Mouse (Mus musculus) brain, embryonic 14.5 days (tissue): ENCODE results near the gene Pdk4. TPM values are rescaled to one million over a fixed set of nuclear protein-coding genes. Genes with fewer than 3 reads are reported as not detected.

Source experiments
- DNase-seq: peaks from one replicate; pipeline ENCODE4 v3.0.0-alpha.2; 2011; ENCODE audit warnings: low read depth
- CTCF ChIP-seq: fragments of 200-500 bp; IDR thresholded peaks from 2 replicates; pipeline ENCODE4 v1.5.1; 2012; ENCODE audit warnings: inconsistent platforms, mild to moderate bottlenecking, moderate library complexity, borderline replicate concordance; ENCODE audit not compliant: insufficient read depth, insufficient read length; ENCODE audit errors: extremely low read depth
- POLR2A ChIP-seq: fragments of 200-500 bp; IDR thresholded peaks from 2 replicates; pipeline ENCODE4 v1.6.1; 2012; ENCODE audit warnings: mild to moderate bottlenecking, inconsistent platforms, borderline replicate concordance; ENCODE audit not compliant: poor library complexity, insufficient read depth, insufficient read length, severe bottlenecking; ENCODE audit errors: extremely low read depth
- polyA plus RNA-seq: library from polyadenylated mRNA; depleted of rRNA; stranded (reverse); fragments of >200 nt; gene quantifications from 2 replicates; pipeline ENCODE4 v1.2.3, GENCODE M21; 2012; rRNA removed

The Pdk4 gene
- 1.1 and 1.3 TPM in 2 replicates for polyA plus RNA-seq

DNA sequence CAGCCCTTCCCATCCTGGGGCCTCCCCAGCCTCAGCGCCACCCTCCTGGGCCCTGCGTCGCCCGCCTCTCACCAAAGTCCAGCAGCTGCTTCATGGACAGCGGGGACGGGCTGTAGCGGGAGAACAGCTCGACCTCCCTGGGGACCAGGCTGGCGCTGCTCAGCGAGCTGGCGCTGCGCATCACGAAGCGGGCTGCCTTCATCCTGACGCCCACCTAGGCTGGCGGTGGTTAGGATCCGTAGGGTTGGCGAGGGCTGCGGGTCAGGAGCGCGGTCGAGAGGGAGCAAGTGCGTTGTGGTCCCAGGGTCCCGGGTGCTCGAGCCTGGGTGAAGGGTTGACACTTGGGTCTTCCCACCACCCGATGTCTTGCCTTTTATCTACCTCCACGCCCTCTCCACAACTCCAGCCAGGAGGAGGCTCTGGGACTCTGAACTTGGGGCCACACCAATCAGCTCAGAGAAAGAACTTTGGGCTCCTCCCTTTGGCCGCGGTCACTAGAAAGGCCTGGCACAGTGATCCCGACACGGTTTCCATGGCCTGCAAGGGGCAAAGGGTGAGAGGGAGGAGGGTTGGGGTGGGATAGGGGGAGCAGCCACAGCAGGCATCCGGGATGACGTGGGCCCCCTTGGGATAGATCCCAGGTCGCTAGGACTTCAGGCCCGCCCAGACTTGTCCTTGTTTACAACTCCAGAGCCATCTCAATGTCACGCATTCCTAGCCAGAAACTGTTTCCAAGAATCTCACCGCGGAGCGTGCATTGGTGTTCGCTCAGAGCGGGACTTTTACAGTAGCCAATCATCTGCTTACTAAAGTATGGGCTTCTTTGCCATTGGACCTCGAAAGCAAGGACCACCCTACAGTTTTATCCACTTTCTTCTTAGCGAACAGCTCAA, at the start of gene Pdk4:
Pdk4 (minus strand) TSS at position 349 of the 893 bp plus-strand sequence.
- TF ChIP-seq CTCF, result no peak
- TF ChIP-seq POLR2A, result no peak
- peak; percentile 91 for DNase-seq

DNA sequence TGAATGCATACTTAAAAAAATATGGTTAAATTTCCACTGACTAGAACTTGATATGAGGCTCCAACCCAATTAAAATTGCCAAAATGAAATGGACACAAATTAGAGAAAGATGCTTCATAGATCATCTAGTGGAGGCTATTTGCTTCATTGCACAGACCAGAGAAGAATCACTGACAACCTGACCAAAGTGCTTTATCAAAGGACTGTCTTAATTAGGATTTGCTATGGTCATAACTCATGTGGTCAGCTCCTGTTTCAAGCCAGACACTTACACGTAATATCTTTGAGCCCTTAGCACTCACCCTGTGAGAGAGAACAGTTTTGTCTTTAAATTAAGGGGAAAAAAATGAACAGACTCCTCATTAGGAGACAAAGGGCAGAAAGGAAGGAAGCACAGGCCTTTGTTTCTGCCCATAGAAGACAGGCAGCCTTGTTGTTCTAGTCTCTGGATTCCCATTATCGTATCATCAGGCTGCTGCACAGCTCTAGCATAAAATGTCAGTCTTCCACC, 41.8 kb upstream of the Pdk4 start:
- DNase-seq, result no peak
- no peak for TF ChIP-seq CTCF

DNA sequence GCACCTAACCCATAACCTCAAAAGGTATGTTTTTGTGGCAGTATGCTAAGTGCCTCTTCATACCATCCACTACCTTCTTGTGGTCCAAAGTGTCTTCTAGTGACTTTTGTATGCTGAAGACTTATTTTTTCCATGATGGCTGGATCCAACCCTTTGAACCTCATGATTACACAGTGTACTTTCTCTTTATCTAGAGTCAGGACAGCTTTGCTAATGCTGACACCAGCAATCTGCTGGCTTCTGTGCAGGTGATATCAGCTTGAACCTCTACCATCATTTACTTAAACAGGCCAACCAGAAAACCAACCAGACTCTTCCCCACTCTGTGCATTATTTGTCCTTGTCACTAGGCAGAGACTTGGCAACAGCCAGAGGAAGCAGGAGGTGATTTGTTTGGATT, 39.6 kb upstream of the Pdk4 start:
- DNase-seq, result no peak
- TF ChIP-seq POLR2A, result no peak
- TF ChIP-seq CTCF, result no peak

DNA sequence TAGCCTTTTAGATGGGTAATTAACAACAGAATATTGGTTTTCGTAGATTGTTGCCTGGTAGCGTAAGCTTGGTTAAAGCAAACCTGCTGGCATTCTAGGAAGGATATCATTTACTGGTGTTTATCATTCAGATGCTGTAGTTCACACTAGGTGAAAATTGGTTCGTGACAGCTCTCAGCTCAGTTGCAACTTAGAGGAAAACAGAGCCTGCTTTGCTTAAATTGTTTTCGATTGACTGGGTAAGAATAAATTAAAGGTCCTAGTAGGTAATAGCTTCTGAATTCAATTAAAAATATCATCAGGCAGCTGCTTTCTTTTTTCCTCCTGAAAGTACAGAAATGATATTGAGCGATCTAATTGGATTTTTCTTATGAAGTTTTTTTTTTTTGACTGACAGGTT, 21.0 kb upstream of the Pdk4 start:
- DNase-seq, result peak; percentile 70
- no peak for TF ChIP-seq POLR2A
- TF ChIP-seq CTCF, result no peak

DNA sequence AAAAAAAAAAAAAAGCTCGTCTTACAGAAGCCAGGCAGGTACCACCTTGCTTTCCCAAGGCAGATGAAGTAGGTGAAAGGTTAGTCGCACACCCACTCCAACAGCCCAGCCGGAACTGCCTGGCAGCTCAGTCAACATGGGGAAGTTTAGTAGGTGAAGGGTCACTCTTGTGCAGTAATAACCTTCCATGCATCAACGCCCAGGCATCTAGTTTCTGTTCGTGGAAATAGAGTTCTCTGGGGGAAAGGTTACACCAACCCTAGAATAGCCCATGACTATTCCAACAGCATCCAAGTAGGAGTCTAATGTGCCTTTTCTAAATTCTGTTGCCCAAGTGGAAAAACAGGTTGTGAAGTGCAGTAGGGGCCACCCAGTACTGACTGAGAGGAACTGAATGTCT, 13.6 kb upstream of the Pdk4 start:
- DNase-seq, result peak; percentile 15
- TF ChIP-seq CTCF, result no peak
- TF ChIP-seq POLR2A, result no peak

DNA sequence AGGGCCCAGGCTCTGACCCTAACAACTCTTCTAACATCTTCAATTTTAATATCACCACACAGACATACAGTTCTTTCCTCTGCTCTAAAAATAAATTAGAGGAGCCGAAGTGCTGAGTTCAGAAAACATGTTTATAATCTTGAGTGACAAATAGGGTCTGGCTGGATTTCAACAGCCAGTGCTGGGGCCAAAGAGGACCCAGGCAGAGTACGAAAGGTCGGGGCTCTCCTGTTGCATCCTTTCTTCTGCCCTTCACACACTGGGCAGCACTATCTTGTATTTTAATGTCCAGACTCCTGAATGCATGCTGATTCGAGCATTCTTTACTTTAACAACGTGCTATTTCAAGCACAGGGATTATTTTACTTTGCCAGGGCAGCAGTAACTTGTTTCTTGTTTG, 13.2 kb upstream of the Pdk4 start:
- DNase-seq, result no peak
- no peak for TF ChIP-seq POLR2A
- TF ChIP-seq CTCF, result no peak

DNA sequence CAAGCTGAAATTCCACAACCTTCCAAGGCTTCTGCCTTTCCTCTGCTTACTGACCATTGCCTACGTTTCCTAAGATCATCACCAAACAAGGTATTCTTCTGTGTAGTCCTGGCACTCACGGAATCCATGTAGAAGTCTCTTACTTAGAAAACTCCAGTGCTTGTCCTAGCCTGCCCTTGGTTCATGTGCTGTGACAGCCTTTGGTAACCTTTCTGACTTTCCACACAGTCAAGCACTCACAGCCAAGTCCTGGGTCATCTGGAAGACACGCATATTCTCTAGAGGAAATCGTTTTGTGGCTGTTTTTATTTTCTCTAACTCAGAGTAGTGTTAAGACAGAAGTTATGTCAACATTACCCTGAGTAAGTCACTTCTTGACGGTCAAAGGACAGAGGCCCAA, 11.7 kb upstream of the Pdk4 start:
- no peak for TF ChIP-seq CTCF
- no peak for TF ChIP-seq POLR2A
- no peak for DNase-seq

DNA sequence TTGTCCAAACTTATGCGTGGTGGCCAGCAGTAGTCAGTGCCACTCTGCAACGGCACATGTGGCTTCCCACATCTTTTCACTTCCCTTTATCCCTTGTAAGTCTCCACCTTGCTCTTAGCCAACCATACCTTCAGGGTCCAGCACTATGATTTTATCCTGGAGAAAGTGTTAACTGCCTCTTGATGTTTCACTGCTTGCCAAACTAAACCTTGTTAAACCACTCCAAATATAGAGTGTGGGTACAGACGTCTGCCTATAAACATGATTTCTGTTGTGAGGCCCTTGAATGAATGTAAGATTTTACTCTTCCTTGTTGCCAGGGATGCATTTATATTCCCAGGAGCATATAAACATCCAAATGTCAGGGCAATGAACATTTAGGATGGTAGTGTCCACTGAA, 10.2 kb upstream of the Pdk4 start:
- TF ChIP-seq POLR2A, result no peak
- TF ChIP-seq CTCF, result no peak
- no peak for DNase-seq

DNA sequence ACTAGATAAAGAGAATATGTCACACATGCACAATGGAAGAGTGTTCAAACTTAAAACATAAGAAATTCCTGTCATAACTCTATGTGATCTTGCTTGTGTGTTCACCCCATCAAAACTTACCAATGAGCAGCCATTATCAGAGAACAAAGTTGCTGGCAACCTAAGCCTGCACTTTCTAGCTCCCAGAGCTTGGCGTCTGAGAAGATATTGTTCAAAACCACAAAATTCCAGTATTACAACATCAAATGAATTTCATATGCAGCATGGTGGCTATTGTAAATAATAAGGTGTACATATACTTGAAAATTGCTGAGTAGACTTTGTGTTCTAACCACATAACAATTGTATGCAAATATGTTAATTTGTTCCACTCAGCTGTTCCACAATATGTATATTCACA, 6.7 kb upstream of the Pdk4 start:
- no peak for DNase-seq
- TF ChIP-seq POLR2A, result no peak
- no peak for TF ChIP-seq CTCF

DNA sequence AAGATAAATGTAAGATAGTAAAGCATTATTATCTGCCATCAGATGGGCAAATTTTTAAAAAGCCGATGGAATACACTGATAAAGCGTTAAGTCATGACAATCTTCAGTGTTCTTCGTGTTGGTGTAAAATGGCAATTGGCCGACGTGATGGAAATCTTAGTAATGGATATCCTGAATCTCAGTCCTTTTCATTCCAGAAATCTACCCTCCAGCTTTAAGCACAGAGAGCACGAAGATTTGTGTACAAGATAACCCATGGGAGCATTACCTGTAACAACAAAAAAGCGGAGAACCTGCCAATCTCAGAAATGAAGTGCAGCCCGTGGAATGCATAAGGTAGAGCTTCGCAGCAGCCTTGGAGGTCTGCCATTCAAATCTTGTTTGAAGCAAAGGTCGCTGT, 5.4 kb upstream of the Pdk4 start:
- no peak for DNase-seq
- TF ChIP-seq POLR2A (no peak), CTCF (no peak)

DNA sequence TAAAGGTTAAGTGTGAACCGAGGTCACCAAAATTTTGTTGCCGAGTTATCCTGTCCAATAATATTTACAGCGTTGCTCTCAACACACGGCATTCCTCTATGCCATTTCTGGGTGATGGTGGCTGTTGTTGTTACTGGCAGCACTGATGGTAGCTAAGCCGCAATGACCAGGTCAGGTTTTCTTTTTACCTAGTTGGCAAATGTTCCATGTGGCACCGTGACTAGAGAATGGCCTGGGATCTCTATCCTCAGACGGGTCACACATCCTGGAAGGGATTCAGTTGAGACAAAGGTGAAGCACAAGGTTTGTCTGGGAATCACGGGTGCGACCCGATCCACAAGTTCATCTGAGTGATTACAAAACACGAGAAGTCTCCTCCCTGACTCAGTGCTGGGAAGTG, 2.6 kb upstream of the Pdk4 start:
- DNase-seq, result no peak
- no peak for TF ChIP-seq CTCF
- TF ChIP-seq POLR2A, result no peak

DNA sequence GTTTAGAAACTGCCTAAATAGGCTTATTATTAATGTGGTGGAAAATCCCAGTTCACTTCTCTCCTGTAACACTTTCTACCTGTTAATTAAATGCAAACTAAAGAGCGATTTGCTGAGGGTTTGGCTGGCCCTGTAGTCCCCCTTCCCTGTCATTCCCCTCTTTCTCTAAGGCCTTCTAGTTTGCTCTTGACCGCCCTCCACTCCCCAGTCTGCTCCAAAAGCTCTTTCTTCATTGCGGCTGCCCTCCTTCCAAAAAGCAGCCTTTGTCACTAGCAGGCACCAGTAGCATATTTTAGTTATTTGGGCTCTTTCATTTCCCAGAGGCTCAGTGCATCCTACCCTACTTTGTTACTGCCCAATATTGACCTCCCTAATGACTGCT, 736 bp upstream of the Pdk4 start:
- TF ChIP-seq POLR2A, result no peak
- no peak for TF ChIP-seq CTCF
- DNase-seq, result no peak

DNA sequence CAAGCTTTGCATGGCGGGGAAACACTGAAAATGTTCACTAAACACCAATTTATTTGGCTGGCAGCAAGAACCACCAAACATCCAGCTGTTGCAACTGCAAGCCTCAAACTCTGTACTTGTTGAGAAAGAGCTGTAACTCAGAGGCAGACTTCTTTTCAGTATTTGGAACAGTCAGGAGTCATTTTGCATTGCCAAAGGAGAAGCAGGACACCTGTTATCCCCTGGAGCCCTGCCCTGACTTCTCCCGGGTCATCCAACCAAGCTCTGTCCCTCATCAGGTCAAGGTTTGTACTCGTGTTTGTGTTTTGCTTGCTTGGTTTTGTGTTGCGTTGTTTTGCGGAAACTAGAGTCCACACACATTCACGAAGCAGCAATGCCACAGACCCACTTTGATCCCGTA, 11.1 kb downstream of the Pdk4 start:
- no peak for DNase-seq
- TF ChIP-seq CTCF (no peak), POLR2A (no peak)

DNA sequence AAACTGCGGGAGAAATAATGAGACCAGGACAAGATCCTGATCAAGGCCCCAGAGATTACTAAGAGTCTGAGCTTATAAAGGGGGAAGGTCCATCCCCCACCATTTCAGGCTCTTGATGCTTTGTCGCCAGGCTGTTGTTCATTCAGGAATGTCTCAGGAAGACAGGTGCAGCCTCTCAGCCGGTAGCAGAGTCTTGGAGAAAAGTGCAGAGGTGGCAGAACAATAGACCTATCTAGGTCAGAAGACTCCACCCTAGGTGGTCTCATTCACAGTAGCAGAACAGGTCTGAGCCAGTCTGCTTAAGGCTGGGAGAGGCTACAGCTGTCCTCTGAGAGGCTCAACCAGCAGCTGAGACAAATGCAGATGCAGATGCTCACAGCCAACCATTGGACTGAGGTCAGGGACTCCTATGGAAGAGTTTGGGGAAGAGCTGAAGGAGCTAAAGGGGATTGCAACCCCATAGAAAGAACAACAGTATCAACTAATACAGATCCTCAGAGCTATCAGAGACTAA, 13.8 kb downstream of the Pdk4 start:
- DNase-seq, result no peak
- TF ChIP-seq CTCF (no peak), POLR2A (no peak)
